Mouse (Mus musculus) heart, adult 2 months (tissue): Measurements from ENCODE around the gene Armc5. TPM values are rescaled to one million over a fixed set of nuclear protein-coding genes. Genes with fewer than 3 reads are reported as not detected.

Source experiments
- DNase-seq, 2 experiments: peaks; one replicate each; pipeline ENCODE4 v3.0.0; 2021
- H3K27ac ChIP-seq: fragments of 200-600 bp; 2 replicates; pipeline ENCODE4 v1.8.1; 2022
- H3K27me3 ChIP-seq: fragments of 200-500 bp; 2 replicates; pipeline ENCODE4 v1.6.1; 2012; ENCODE audit warnings: mild to moderate bottlenecking, low read length, inconsistent platforms, mixed read lengths; ENCODE audit not compliant: control insufficient read depth, insufficient read depth
- H3K36me3 ChIP-seq: fragments of 200-500 bp; 2 replicates; pipeline ENCODE4 v1.6.1; 2012; ENCODE audit warnings: low read length, inconsistent platforms; ENCODE audit not compliant: control insufficient read depth, insufficient read depth
- H3K4me1 ChIP-seq: fragments of 200-500 bp; 2 replicates; pipeline ENCODE4 v1.6.1; 2011; ENCODE audit warnings: low read length; ENCODE audit not compliant: control insufficient read depth, insufficient read depth
- H3K4me3 ChIP-seq: fragments of 200-600 bp; 2 replicates; pipeline ENCODE4 v1.8.1; 2022
- H3K79me2 ChIP-seq: fragments of 200-500 bp; replicated peaks from 2 replicates; pipeline ENCODE4 v1.6.1; 2012; ENCODE audit warnings: mild to moderate bottlenecking, inconsistent platforms, low read length, moderate library complexity, mixed read lengths; ENCODE audit not compliant: control insufficient read depth, insufficient read depth
- H3K9ac ChIP-seq: fragments of 200-500 bp; 2 replicates; pipeline ENCODE4 v1.6.1; 2012; ENCODE audit warnings: low read depth, mild to moderate bottlenecking, control low read depth, inconsistent platforms, low read length, mixed read lengths
- CTCF ChIP-seq: fragments of 200-600 bp; IDR thresholded peaks from 2 replicates; pipeline ENCODE4 v1.8.1; 2022; ENCODE audit warnings: antibody characterized with exemption, mild to moderate bottlenecking, moderate library complexity
- EP300 ChIP-seq: fragments of 200-500 bp; IDR thresholded peaks from 2 replicates; pipeline ENCODE4 v1.6.1; 2011; ENCODE audit warnings: low read depth, low read length, control low read depth; ENCODE audit not compliant: insufficient read depth
- POLR2A ChIP-seq: fragments of 200-500 bp; IDR thresholded peaks from 2 replicates; pipeline ENCODE4 v1.6.1; 2011; ENCODE audit warnings: mild to moderate bottlenecking, low read depth, low read length, control low read depth; ENCODE audit not compliant: insufficient read depth
- WGBS: fragments of 180-500 bp; shearing (Covaris S2); methylation state at CpG from one replicate; pipeline ENCODE4 v1.1.7; 2018; 5-methylcytosine and 5-hydroxymethylcytosine counted together
- intact Hi-C: fragments of 180-260 bp; cut with DNase I; formaldehyde crosslinking; loops from one replicate; pipeline ENCODE4 v1.15.1; 2025
- polyA plus RNA-seq: library from polyadenylated mRNA; depleted of rRNA; stranded (reverse); fragments of >200 nt; gene quantifications from 2 replicates; pipeline ENCODE4 v1.2.3, GENCODE M21; 2012
- total RNA-seq, 2 experiments: library from RNA; stranded (reverse); gene quantifications; 2 replicates each; pipeline ENCODE4 v1.2.3; 2021

The Armc5 gene
- total and polyA plus RNA-seq, 3 experiments = 6.8 to 11.2 (median 7.1) TPM

- Histone ChIP-seq H3K9ac (no peak overlapping the region), H3K27me3 (no peaks in the 10 kb centered on the region), H3K79me2 (no peaks in the 10 kb centered on the region), H3K4me1 (no peaks in the 10 kb centered on the region), H3K4me3 (no peak overlapping the region), H3K36me3 (no peaks in the 10 kb centered on the region), H3K27ac (no peak overlapping the region)
- no peak for DNase-seq
- intact Hi-C loops = no loop called here
- TF ChIP-seq CTCF = no peak
- 65% methylated on average over 13 of the region's 13 CpGs for WGBS
These were observed 30.2 kb downstream of the Armc5 start for GRCm38 (mm10) chr7:128267391-128267790.

GRCm38 (mm10) chr7:128267813-128268212 lies 30.7 kb downstream of the Armc5 start:
- TF ChIP-seq EP300 (no peak), CTCF (no peak), POLR2A (no peak)
- intact Hi-C loops = no loop called here
- Histone ChIP-seq H3K4me3 (no peak overlapping the region), H3K9ac (no peak overlapping the region), H3K4me1 (no peaks in the 10 kb centered on the region), H3K79me2 (no peaks in the 10 kb centered on the region), H3K27ac (no peak overlapping the region), H3K36me3 (no peaks in the 10 kb centered on the region), H3K27me3 (no peaks in the 10 kb centered on the region)
- 82% methylated on average over 7 of the region's 7 CpGs for WGBS
- no peak for DNase-seq

GRCm38 (mm10) chr7:128270431-128270850 lies 33.3 kb downstream of the Armc5 start:
- no peaks in the 10 kb centered on the region for H3K4me1 ChIP-seq
- no peaks in the 10 kb centered on the region for H3K36me3 ChIP-seq
- TF ChIP-seq CTCF = no peak
- no peak for TF ChIP-seq POLR2A
- TF ChIP-seq EP300 = no peak
- intact Hi-C loops = no loop called here
- 35% methylated on average over 13 of the region's 13 CpGs for WGBS
- no peak overlapping the region for H3K9ac ChIP-seq
- no peak overlapping the region for H3K27ac ChIP-seq
- no peak overlapping the region for H3K4me3 ChIP-seq
- no peaks in the 10 kb centered on the region for H3K27me3 ChIP-seq
- DNase-seq = no peak
- no peaks in the 10 kb centered on the region for H3K79me2 ChIP-seq

DNA sequence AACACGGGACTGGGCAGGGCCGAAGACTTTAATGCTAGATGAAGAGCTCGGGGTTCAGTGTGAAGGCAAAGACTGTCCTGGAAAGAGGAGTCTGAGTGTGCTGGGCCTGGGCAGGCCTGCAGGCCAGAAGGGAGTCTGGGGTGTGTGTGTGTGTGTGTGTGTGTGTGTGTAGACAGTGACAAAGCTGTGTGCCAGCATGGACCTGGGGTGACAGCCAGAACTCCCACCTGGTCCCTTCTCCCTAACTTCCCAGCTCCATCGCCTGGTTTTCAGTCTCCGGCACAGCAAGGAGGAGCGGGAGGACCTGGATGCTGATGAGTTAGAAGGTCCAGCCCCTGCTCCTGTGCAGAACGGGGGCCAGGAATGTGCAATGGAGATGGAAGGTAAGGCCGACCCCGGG lies 34.4 kb downstream of the Armc5 start:
- Histone ChIP-seq H3K9ac (no peak overlapping the region), H3K4me3 (no peak overlapping the region), H3K27me3 (no peaks in the 10 kb centered on the region), H3K36me3 (no peaks in the 10 kb centered on the region), H3K79me2 (no peaks in the 10 kb centered on the region), H3K4me1 (no peaks in the 10 kb centered on the region), H3K27ac (no peak overlapping the region)
- no peak for TF ChIP-seq EP300
- no peak for TF ChIP-seq POLR2A
- TF ChIP-seq CTCF = no peak
- intact Hi-C loops = no loop called here
- 94% methylated on average over 9 of the region's 9 CpGs for WGBS
- no peak for DNase-seq

- Histone ChIP-seq H3K79me2 (no peaks in the 10 kb centered on the region), H3K9ac (no peak overlapping the region), H3K4me1 (no peaks in the 10 kb centered on the region), H3K27me3 (no peaks in the 10 kb centered on the region), H3K36me3 (no peaks in the 10 kb centered on the region), H3K4me3 (no peak overlapping the region), H3K27ac (no peak overlapping the region)
- WGBS = 92% methylated on average over 6 of the region's 6 CpGs
- no peak for DNase-seq
- intact Hi-C loops = no loop called here
- no peak for TF ChIP-seq EP300
- no peak for TF ChIP-seq POLR2A
- TF ChIP-seq CTCF = no peak
These were observed 38.9 kb downstream of the Armc5 start for GRCm38 (mm10) chr7:128276051-128276450.

GRCm38 (mm10) chr7:128279750-128280149 lies 42.6 kb downstream of the Armc5 start:
- no peaks in the 10 kb centered on the region for H3K27me3 ChIP-seq
- no peaks in the 10 kb centered on the region for H3K4me1 ChIP-seq
- no peaks in the 10 kb centered on the region for H3K79me2 ChIP-seq
- no peak for DNase-seq
- TF ChIP-seq EP300 = no peak
- TF ChIP-seq CTCF = no peak
- TF ChIP-seq POLR2A = no peak
- intact Hi-C loops = no loop called here
- no peak overlapping the region for H3K9ac ChIP-seq
- H3K36me3 ChIP-seq = no peaks in the 10 kb centered on the region
- WGBS = 93% methylated on average over 4 of the region's 4 CpGs
- no peak overlapping the region for H3K27ac ChIP-seq
- no peak overlapping the region for H3K4me3 ChIP-seq
